Mouse (Mus musculus) adrenal gland, postnatal 14 days (tissue): Measurements from ENCODE around the gene Rab40c. TPM values are rescaled to one million over a fixed set of nuclear protein-coding genes. Genes with fewer than 3 reads are reported as not detected.

ENCODE experiments used
- DNase-seq: peaks from one replicate; pipeline ENCODE4 v3.0.0; 2021; ENCODE audit warnings: mixed read lengths
- total RNA-seq: library from RNA; stranded (reverse); gene quantifications from 2 replicates; pipeline ENCODE4 v1.2.3, GENCODE M21; 2021

Rab40c gene
- total RNA-seq, 1 experiment from 2014 or later = 19.8 TPM

- no peak for DNase-seq
These were observed 27.4 kb upstream of the Rab40c start for GRCm38 (mm10) chr17:25946891-25947290.

GRCm38 (mm10) chr17:25946349-25946748, 26.8 kb upstream of the Rab40c start:
- DNase-seq = no peak

GRCm38 (mm10) chr17:25945517-25946155, 26.1 kb upstream of the Rab40c start:
- peak; percentile 65 for DNase-seq

- DNase-seq = no peak
These were observed 25.0 kb upstream of the Rab40c start, which contains the start of the genes Pigq and Nhlrc4 for GRCm38 (mm10) chr17:25944366-25945163. TSS of gene Pigq (minus strand) at chr17:25944936. TSS of gene Nhlrc4 (minus strand) at chr17:25944961.

GRCm38 (mm10) chr17:25943769-25944168, 24.2 kb upstream of the Rab40c start:
- DNase-seq = no peak

GRCm38 (mm10) chr17:25943221-25943620, 23.7 kb upstream of the Rab40c start:
- DNase-seq = no peak

GRCm38 (mm10) chr17:25942597-25943151, 23.1 kb upstream of the Rab40c start:
- DNase-seq = no peak

- DNase-seq = peak; percentile 91
These were observed 22.1 kb upstream of the Rab40c start for GRCm38 (mm10) chr17:25941511-25942241.

- peak; percentile 69 for DNase-seq
These were observed 15.0 kb upstream of the Rab40c start for GRCm38 (mm10) chr17:25934526-25934925.

GRCm38 (mm10) chr17:25925348-25925747, 5.8 kb upstream of the Rab40c start:
- peak; percentile 66 for DNase-seq

GRCm38 (mm10) chr17:25922120-25922519, 2.6 kb upstream of the Rab40c start:
- peak; percentile 16 for DNase-seq

- peak; percentile 100 for DNase-seq
These were observed 487 bp upstream of the Rab40c start for GRCm38 (mm10) chr17:25919786-25920642.

- DNase-seq = no peak
These were observed 1.3 kb downstream of the Rab40c start for GRCm38 (mm10) chr17:25918037-25918750.

- peak; percentile 79 for DNase-seq
These were observed 2.4 kb downstream of the Rab40c start for GRCm38 (mm10) chr17:25916931-25917647.

GRCm38 (mm10) chr17:25914295-25914694, 5.2 kb downstream of the Rab40c start:
- DNase-seq = no peak

GRCm38 (mm10) chr17:25913877-25914275, 5.7 kb downstream of the Rab40c start:
- no peak for DNase-seq

- peak; percentile 42 for DNase-seq
These were observed 6.2 kb downstream of the Rab40c start for GRCm38 (mm10) chr17:25913186-25913876.

GRCm38 (mm10) chr17:25911816-25912215, 7.7 kb downstream of the Rab40c start:
- DNase-seq = peak; percentile 80

GRCm38 (mm10) chr17:25907640-25908039, 11.9 kb downstream of the Rab40c start:
- no peak for DNase-seq
